Mouse (Mus musculus): ENCODE measurements at regions not wholly inside any gene's neighbourhood (a gene's known extent, or its start where the extent isn't known, plus 50 kb on each side); places are given as distances from the start of the nearest gene placed in this dataset.

- no peak for ATAC-seq (ENCODE audit: low FRiP score, low read depth)
- 32% methylated on average over 4 of the region's 4 CpGs for WGBS
- Histone ChIP-seq H3K36me3 (no peaks in the 10 kb centered on the region), H3K9ac (no peak overlapping the region), H3K27me3 (replicated peaks) (no peaks in the 10 kb centered on the region), H3K4me2 (replicated peaks) (no peak overlapping the region), H3K27ac (no peak overlapping the region), H3K9me3 (no peaks in the 10 kb centered on the region), H3K4me3 (no peak overlapping the region), H3K4me1 (no peaks in the 10 kb centered on the region)
Observed at GRCm38 (mm10) chr2:45519550-45520152, 402.5 kb upstream of the Zeb2 start.

- H3K4me1 ChIP-seq = no peaks in the 10 kb centered on the region
- no peak overlapping the region for H3K4me2 ChIP-seq (replicated peaks)
- ATAC-seq (ENCODE audit: low FRiP score, low read depth) = no peak
- no peaks in the 10 kb centered on the region for H3K27me3 ChIP-seq (replicated peaks)
- H3K9ac ChIP-seq = no peak overlapping the region
- H3K9me3 ChIP-seq = no peaks in the 10 kb centered on the region
- H3K4me3 ChIP-seq = no peak overlapping the region
- WGBS = 68% methylated on average over 4 of the region's 4 CpGs
- H3K36me3 ChIP-seq = no peaks in the 10 kb centered on the region
- no peak overlapping the region for H3K27ac ChIP-seq
Observed at GRCm38 (mm10) chr2:45514290-45515180, 397.3 kb upstream of the Zeb2 start.

- Histone ChIP-seq H3K27me3 (replicated peaks) (no peaks in the 10 kb centered on the region), H3K36me3 (no peaks in the 10 kb centered on the region), H3K4me2 (replicated peaks) (no peak overlapping the region), H3K4me3 (no peak overlapping the region), H3K4me1 (no peaks in the 10 kb centered on the region), H3K27ac (no peak overlapping the region), H3K9ac (no peak overlapping the region), H3K9me3 (no peaks in the 10 kb centered on the region)
- ATAC-seq (ENCODE audit: low FRiP score, low read depth) = no peak
Observed at GRCm38 (mm10) chr2:45512852-45513251, 395.7 kb upstream of the Zeb2 start.

- WGBS = 89% methylated on average over 3 of the region's 3 CpGs
- H3K36me3 ChIP-seq = no peaks in the 10 kb centered on the region
- no peak overlapping the region for H3K4me2 ChIP-seq (replicated peaks)
- no peak for ATAC-seq (ENCODE audit: low FRiP score, low read depth)
- no peaks in the 10 kb centered on the region for H3K27me3 ChIP-seq (replicated peaks)
- no peak overlapping the region for H3K27ac ChIP-seq
- H3K4me3 ChIP-seq = no peak overlapping the region
- H3K4me1 ChIP-seq = no peaks in the 10 kb centered on the region
- H3K9me3 ChIP-seq = no peaks in the 10 kb centered on the region
- H3K9ac ChIP-seq = no peak overlapping the region
Observed at GRCm38 (mm10) chr2:45511791-45512190, 394.6 kb upstream of the Zeb2 start.

GRCm38 (mm10) chr2:45504468-45504867 lies 387.3 kb upstream of the Zeb2 start:
- H3K36me3 ChIP-seq = no peaks in the 10 kb centered on the region
- no peaks in the 10 kb centered on the region for H3K27me3 ChIP-seq (replicated peaks)
- no peak overlapping the region for H3K4me3 ChIP-seq
- 88% methylated on average over 4 of the region's 4 CpGs for WGBS
- no peaks in the 10 kb centered on the region for H3K9me3 ChIP-seq
- no peak overlapping the region for H3K4me2 ChIP-seq (replicated peaks)
- ATAC-seq (ENCODE audit: low FRiP score, low read depth) = no peak
- H3K27ac ChIP-seq = no peak overlapping the region
- no peak overlapping the region for H3K9ac ChIP-seq
- H3K4me1 ChIP-seq = no peaks in the 10 kb centered on the region

GRCm38 (mm10) chr2:45493656-45494055 lies 376.5 kb upstream of the Zeb2 start:
- Histone ChIP-seq H3K9ac (no peak overlapping the region), H3K4me2 (replicated peaks) (no peak overlapping the region), H3K36me3 (no peaks in the 10 kb centered on the region), H3K27ac (no peak overlapping the region), H3K9me3 (no peaks in the 10 kb centered on the region), H3K4me3 (no peak overlapping the region), H3K27me3 (replicated peaks) (no peaks in the 10 kb centered on the region), H3K4me1 (no peaks in the 10 kb centered on the region)
- no peak for ATAC-seq (ENCODE audit: low FRiP score, low read depth)
- WGBS = 91% methylated on average over 2 of the region's 2 CpGs

- no peak for ATAC-seq (ENCODE audit: low FRiP score, low read depth)
- H3K9ac ChIP-seq = no peak overlapping the region
- 87% methylated on average over 5 of the region's 5 CpGs for WGBS
- no peak overlapping the region for H3K4me3 ChIP-seq
- no peaks in the 10 kb centered on the region for H3K36me3 ChIP-seq
- no peak overlapping the region for H3K4me2 ChIP-seq (replicated peaks)
- H3K27ac ChIP-seq = no peak overlapping the region
- no peaks in the 10 kb centered on the region for H3K4me1 ChIP-seq
- no peaks in the 10 kb centered on the region for H3K9me3 ChIP-seq
- H3K27me3 ChIP-seq (replicated peaks) = no peaks in the 10 kb centered on the region
Observed at GRCm38 (mm10) chr2:45486530-45486929, 369.3 kb upstream of the Zeb2 start.

GRCm38 (mm10) chr2:45485477-45485876 lies 368.3 kb upstream of the Zeb2 start:
- H3K9me3 ChIP-seq = no peaks in the 10 kb centered on the region
- H3K36me3 ChIP-seq = no peaks in the 10 kb centered on the region
- WGBS = 79% methylated on average over 10 of the region's 10 CpGs
- no peak overlapping the region for H3K27ac ChIP-seq
- H3K4me1 ChIP-seq = no peaks in the 10 kb centered on the region
- no peak overlapping the region for H3K4me2 ChIP-seq (replicated peaks)
- no peaks in the 10 kb centered on the region for H3K27me3 ChIP-seq (replicated peaks)
- no peak overlapping the region for H3K9ac ChIP-seq
- H3K4me3 ChIP-seq = no peak overlapping the region
- ATAC-seq (ENCODE audit: low FRiP score, low read depth) = no peak

GRCm38 (mm10) chr2:45480671-45481070 lies 363.5 kb upstream of the Zeb2 start:
- no peak for ATAC-seq (ENCODE audit: low FRiP score, low read depth)
- no peak overlapping the region for H3K9ac ChIP-seq
- no peak overlapping the region for H3K4me2 ChIP-seq (replicated peaks)
- H3K4me3 ChIP-seq = no peak overlapping the region
- WGBS = 81% methylated on average over 2 of the region's 2 CpGs
- no peaks in the 10 kb centered on the region for H3K4me1 ChIP-seq
- H3K27me3 ChIP-seq (replicated peaks) = no peaks in the 10 kb centered on the region
- H3K36me3 ChIP-seq = no peaks in the 10 kb centered on the region
- H3K27ac ChIP-seq = no peak overlapping the region
- no peaks in the 10 kb centered on the region for H3K9me3 ChIP-seq

GRCm38 (mm10) chr2:45475996-45476395 lies 358.8 kb upstream of the Zeb2 start:
- no peak overlapping the region for H3K27ac ChIP-seq
- H3K4me3 ChIP-seq = no peak overlapping the region
- H3K4me2 ChIP-seq (replicated peaks) = no peak overlapping the region
- H3K27me3 ChIP-seq (replicated peaks) = no peaks in the 10 kb centered on the region
- no peaks in the 10 kb centered on the region for H3K4me1 ChIP-seq
- no peaks in the 10 kb centered on the region for H3K9me3 ChIP-seq
- H3K36me3 ChIP-seq = no peaks in the 10 kb centered on the region
- H3K9ac ChIP-seq = no peak overlapping the region
- no peak for ATAC-seq (ENCODE audit: low FRiP score, low read depth)

GRCm38 (mm10) chr2:45464306-45464705 lies 347.1 kb upstream of the Zeb2 start:
- no peak overlapping the region for H3K9ac ChIP-seq
- no peaks in the 10 kb centered on the region for H3K36me3 ChIP-seq
- H3K9me3 ChIP-seq = no peaks in the 10 kb centered on the region
- H3K4me2 ChIP-seq (replicated peaks) = no peak overlapping the region
- no peak overlapping the region for H3K27ac ChIP-seq
- no peak overlapping the region for H3K4me3 ChIP-seq
- no peaks in the 10 kb centered on the region for H3K27me3 ChIP-seq (replicated peaks)
- no peaks in the 10 kb centered on the region for H3K4me1 ChIP-seq
- ATAC-seq (ENCODE audit: low FRiP score, low read depth) = no peak
- 92% methylated on average over 4 of the region's 4 CpGs for WGBS

GRCm38 (mm10) chr2:45459410-45459809 lies 342.2 kb upstream of the Zeb2 start:
- Histone ChIP-seq H3K27ac (no peak overlapping the region), H3K9ac (no peak overlapping the region)
- no peak for ATAC-seq (ENCODE audit: low FRiP score, low read depth)

GRCm38 (mm10) chr2:45454811-45455210 lies 337.6 kb upstream of the Zeb2 start:
- Histone ChIP-seq H3K27me3 (replicated peaks) (no peaks in the 10 kb centered on the region), H3K27ac (no peak overlapping the region), H3K4me3 (no peak overlapping the region), H3K4me2 (replicated peaks) (no peak overlapping the region), H3K36me3 (no peaks in the 10 kb centered on the region), H3K9me3 (no peaks in the 10 kb centered on the region), H3K4me1 (no peaks in the 10 kb centered on the region), H3K9ac (no peak overlapping the region)
- WGBS = 90% methylated on average over 2 of the region's 2 CpGs
- no peak for ATAC-seq (ENCODE audit: low FRiP score, low read depth)

More at GRCm38 (mm10) chr2:45459410-45459809, 342.2 kb upstream of the Zeb2 start:
- H3K4me3 ChIP-seq = no peak overlapping the region
- no peaks in the 10 kb centered on the region for H3K36me3 ChIP-seq
- H3K9me3 ChIP-seq = no peaks in the 10 kb centered on the region
- H3K4me1 ChIP-seq = no peaks in the 10 kb centered on the region
- H3K4me2 ChIP-seq (replicated peaks) = no peak overlapping the region
- H3K27me3 ChIP-seq (replicated peaks) = no peaks in the 10 kb centered on the region

Measured in neural tube, embryonic 12.5 days (tissue).